8 mouse cellular contexts compared by ENCODE assay signal in the genomic region with DNA sequence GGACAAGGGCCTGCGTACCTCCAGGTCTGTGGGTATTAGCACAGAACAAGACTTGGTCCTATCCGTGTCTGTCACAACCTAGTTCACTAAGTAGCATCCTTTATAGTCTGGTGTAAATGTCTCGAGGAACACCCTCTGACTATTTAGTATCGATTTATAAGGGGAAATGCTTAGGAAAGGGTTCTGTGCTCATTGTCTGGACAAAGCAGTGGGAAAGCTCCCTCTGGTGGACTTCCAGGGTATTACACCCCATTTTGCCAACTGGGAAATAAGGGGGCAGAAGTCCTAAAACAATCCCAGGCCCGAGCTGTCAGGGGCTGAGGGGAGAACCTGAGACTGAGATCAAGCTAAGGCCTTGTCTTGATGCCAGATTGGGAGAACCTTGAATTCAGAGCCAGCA. TPM values are rescaled to one million over a fixed set of nuclear protein-coding genes. Genes with fewer than 3 reads are reported as not detected.
DNase-seq lines count a peak whose midpoint lies in the region; ATAC-seq and TF ChIP-seq lines count a peak whose summit lies in the region.

No protein-coding gene starts in this region.

- H3K27me3 ChIP-seq in kidney, postnatal 0 days (ENCODE audit: insufficient read depth, low read length), result no peaks in the 10 kb centered on the region

- H3K4me3 ChIP-seq in kidney, postnatal 0 days (replicated peaks; ENCODE audit: low read depth, low read length), result no peak overlapping the region

- H3K27ac ChIP-seq in kidney, postnatal 0 days, result no peak overlapping the region

- no peaks in the 10 kb centered on the region for H3K4me1 ChIP-seq in kidney, postnatal 0 days (replicated peaks; ENCODE audit: insufficient read depth, low read length)

- H3K36me3 ChIP-seq in kidney, postnatal 0 days (ENCODE audit: insufficient read depth, low read length), result peaks cover 20% of the 10 kb centered on the region; the same call in 1 of the 2 replicates

- TF ChIP-seq CTCF in kidney, postnatal 0 days (IDR thresholded peaks at IDR 0.05; ENCODE audit: low read depth), result peak; percentile 93

- H3K9ac ChIP-seq in kidney, postnatal 0 days (ENCODE audit: low read depth, low read length), result no peak overlapping the region

- no peak for ATAC-seq in kidney, postnatal 0 days (replicated peaks; ENCODE audit: low FRiP score, low read depth)

- 26% methylated on average over 5 of the region's 5 CpGs for WGBS in kidney, postnatal 0 days

- DNase-seq in CD8-positive naive resting alpha-beta T cell, adult 2 months (ENCODE audit: low read depth in 2 of 2, low spot score in 2 of 2), result peak; percentile 74
- peak; percentile 84 for DNase-seq in ZHBTc4 (ENCODE audit: low read depth, low spot score)
- peak; percentile 70 to 81 for DNase-seq in cerebellum, postnatal 36 days
- DNase-seq in gastrocnemius, postnatal 4 days (ENCODE audit: low spot score in 2 of 2), result peak; percentile 58 to 76
- peak; percentile 86 for DNase-seq in kidney, postnatal 0 days (ENCODE audit: low spot score)
- DNase-seq in lung, postnatal 10 days, result peak; percentile 85
- DNase-seq in retina, embryonic 14.5 days (ENCODE audit: low spot score), result peak; percentile 95
- DNase-seq in thymus, postnatal 4 days, result peak; percentile 80

- H3K4me2 ChIP-seq in kidney, postnatal 0 days (ENCODE audit: low read length), result no peak overlapping the region

- H3K9me3 ChIP-seq in kidney, postnatal 0 days (replicated peaks; ENCODE audit: low read length), result no peaks in the 10 kb centered on the region

RNA-seq across cellular contexts. Expression of a gene that starts 10.3 kb away (rescaled TPM):
- total RNA-seq in gastrocnemius, postnatal 4 days (2021), result 10 to 100 TPM; 48.1 to 68.1 TPM
- 126 and 138 TPM in 2 replicates for polyA plus RNA-seq in kidney, postnatal 0 days (2015; fragmentation: Nextera tagmentation; extraction: Ambion mirVana)

RNA-seq across cellular contexts. Expression of a gene that starts 10.3 kb away (rescaled TPM):
- total RNA-seq in gastrocnemius, postnatal 4 days (2021), result 1 to 10 TPM; 1.2 TPM
- 7.1 and 8.2 TPM in 2 replicates for polyA plus RNA-seq in kidney, postnatal 0 days (2015; fragmentation: Nextera tagmentation; extraction: Ambion mirVana)

RNA-seq across cellular contexts. Expression of a gene that starts 16.2 kb away (rescaled TPM):
- 1 to 10 TPM; 4.7 to 9.6 TPM for total RNA-seq in gastrocnemius, postnatal 4 days (2021)
- polyA plus RNA-seq in kidney, postnatal 0 days (2015; fragmentation: Nextera tagmentation; extraction: Ambion mirVana), result 29.4 and 33.9 TPM in 2 replicates

RNA-seq across cellular contexts. Expression of a gene that starts 22.4 kb away (rescaled TPM):
- 10 to 100 TPM; 26.7 to 27.4 TPM for total RNA-seq in gastrocnemius, postnatal 4 days (2021)
- polyA plus RNA-seq in kidney, postnatal 0 days (2015; fragmentation: Nextera tagmentation; extraction: Ambion mirVana), result 28.7 and 29.2 TPM in 2 replicates

RNA-seq across cellular contexts. Expression of a gene that starts 33.7 kb away (rescaled TPM):
- total RNA-seq in gastrocnemius, postnatal 4 days (2021), result 1 to 10 TPM; 2.3 to 2.4 TPM
- polyA plus RNA-seq in kidney, postnatal 0 days (2015; fragmentation: Nextera tagmentation; extraction: Ambion mirVana), result 6.1 and 8.2 TPM in 2 replicates
